Mouse (Mus musculus) adrenal gland, postnatal 4 days (tissue): ENCODE results near the gene Srrm1. TPM values are rescaled to one million over a fixed set of nuclear protein-coding genes. Genes with fewer than 3 reads are reported as not detected.
"Not testable (repeated sequence)": the region's sequence is repeated elsewhere in the genome, so short reads cannot be mapped to it uniquely, and the experiment has no call there.

Source experiments
- DNase-seq, 2 experiments: peaks; one replicate each; pipeline ENCODE4 v3.0.0; 2021 to 2022; ENCODE audit warnings: low spot score in 2 of 2, mixed read lengths in 2 of 2
- total RNA-seq, 2 experiments: library from RNA; stranded (reverse); gene quantifications; 2 replicates each; pipeline ENCODE4 v1.2.3; 2021

Gene Srrm1
- total RNA-seq, 2 experiments from 2014 or later, result 197 to 232 TPM

DNA sequence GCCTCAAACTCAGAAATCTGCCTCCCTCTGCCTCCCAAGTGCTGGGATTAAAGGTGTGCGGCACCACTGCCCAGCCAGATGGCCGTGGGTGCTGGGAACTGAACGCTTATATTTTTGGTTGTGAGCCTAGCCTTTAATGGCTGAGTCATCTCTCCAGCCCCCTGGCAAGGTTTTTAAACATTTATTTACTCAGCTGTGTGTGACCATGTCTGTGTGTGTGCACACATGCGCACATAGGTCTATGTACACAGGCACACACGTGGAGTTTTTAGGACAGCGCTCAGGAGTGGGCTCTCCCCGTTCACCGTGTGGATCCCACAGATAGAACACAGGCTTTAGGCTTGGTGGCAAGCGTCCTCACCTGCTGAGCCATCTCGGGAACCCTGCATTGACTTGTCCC, 50.9 kb downstream of the Srrm1 start:
- no peak for DNase-seq

GRCm38 (mm10) chr4:135301166-135301565, 52.0 kb downstream of the Srrm1 start:
- no peak for DNase-seq

DNA sequence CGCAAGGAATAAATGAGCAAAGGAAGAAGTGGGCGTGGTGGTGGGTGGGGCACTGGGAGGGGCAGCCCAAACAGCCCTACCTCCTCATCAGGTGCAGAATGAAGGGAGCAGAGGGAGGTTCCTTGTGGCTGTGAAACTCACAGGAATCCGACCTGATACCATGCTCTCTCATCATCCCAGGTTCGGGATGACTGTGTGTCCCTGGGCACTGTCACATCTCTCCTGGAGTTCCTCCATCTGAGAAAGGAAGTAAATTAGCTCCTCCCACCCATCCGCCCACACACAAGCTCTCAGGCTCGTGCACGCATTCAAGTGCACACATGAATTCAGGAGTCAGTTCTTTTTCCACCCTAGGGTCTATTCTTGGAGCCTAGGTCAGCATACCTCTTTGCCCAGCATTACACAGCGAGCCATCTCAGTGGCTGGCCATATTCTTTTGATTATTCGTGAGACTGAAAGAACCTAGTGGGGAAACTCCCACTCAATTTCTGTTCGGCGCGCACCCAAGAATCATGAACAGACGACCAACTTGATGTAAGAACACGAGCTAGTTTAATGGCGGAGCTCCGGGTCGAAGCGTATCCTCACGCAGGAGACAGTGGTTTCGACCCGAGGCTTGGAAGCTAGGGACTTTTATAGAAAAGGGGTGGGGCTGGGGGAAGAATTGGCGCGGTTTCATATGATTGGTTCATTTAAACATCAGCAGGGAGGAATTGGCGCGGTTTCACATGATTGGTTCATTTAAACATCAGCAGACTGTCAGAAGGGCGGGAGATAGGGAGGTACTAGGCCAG, 52.7 kb downstream of the Srrm1 start:
- no peak for DNase-seq

DNA sequence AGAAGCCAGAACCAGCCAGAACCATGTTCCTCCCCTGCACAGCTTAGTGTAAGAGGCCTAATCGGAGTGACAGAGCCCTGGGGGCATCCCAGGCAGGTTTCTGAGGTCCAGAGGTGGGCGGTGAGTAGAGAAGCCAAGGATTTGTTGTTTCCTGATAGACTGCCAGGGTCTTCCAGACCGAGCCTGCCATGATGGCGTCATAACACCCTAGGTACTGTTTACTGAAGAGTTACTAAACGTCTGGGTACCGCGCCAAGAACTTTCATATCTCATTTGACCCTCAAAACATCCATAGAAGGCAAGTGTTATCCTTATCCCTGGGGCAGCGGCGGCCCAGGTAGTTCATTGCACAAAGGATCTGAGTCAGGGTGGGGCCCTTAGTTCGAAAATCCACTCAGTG, 54.4 kb downstream of the Srrm1 start:
- no peak for DNase-seq

DNA sequence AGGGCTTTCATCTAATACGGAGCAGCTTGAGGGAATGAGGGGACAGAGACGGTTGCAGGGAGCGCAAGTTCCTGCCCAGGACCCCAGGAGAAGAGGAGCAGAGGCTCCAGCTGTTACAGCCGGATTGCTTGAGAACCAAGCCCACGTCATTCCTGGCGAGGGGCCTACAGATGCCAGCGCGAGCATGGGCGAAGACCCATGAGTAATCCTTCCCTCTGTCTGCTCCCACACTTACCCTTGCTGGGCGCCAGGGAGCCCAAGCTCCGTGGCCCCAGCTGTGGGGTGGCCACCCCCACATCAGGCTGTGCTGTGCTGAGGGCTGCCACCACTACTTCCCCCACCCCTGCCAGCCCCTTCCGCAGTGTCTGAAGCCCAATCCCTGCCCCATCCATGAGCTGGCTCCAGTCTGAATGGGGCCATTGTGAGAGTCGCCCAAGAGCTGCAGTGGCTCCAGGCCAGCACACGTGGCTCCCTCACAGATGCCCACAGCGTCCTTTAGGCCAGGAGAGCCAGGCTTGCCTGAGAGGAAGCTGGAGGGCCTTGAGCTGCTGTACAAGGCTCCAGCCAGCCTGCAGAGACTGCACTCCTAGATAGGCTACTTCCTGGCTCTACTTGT, 55.1 kb downstream of the Srrm1 start:
- no peak for DNase-seq

DNA sequence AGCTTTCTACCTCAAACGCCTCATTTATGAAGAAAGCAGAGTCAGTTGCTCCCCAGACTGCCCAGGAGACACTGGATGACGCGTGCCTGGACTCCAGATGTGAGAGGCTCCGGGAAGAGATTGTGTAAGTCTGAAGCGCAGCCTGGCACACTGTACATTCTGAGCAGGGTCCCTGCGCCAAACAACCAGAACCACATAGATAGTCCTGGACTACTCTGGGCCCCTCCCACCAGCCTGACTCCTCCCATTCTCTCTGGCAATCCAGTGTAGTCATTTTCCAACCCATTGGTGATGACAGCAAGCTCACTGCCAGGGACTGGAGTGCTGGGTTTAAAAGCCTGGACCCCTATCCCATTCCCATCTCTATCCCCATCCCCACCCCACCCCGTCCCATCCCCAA, 56.0 kb downstream of the Srrm1 start:
- DNase-seq, result no peak

GRCm38 (mm10) chr4:135296565-135296964, 56.6 kb downstream of the Srrm1 start:
- no peak for DNase-seq

DNA sequence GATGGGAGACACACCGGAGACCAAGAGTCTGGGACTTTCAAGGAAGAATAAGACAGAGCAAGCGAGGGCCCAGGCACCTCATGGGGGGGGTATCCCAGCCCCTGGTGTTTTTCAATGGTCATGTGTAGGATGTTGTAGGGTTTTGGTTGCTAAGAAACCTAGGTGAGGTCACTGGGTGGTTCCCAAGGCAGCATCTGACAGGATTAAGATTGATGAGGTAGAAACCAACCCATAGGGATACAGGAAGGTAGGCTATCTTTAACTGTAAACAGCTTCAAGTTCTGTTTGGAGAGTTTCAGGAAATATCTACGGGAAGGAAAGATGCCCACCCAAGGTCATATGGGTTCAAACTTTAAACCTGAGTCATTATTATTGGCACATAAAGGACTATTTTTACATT, 59.3 kb downstream of the Srrm1 start:
- DNase-seq, result no peak

DNA sequence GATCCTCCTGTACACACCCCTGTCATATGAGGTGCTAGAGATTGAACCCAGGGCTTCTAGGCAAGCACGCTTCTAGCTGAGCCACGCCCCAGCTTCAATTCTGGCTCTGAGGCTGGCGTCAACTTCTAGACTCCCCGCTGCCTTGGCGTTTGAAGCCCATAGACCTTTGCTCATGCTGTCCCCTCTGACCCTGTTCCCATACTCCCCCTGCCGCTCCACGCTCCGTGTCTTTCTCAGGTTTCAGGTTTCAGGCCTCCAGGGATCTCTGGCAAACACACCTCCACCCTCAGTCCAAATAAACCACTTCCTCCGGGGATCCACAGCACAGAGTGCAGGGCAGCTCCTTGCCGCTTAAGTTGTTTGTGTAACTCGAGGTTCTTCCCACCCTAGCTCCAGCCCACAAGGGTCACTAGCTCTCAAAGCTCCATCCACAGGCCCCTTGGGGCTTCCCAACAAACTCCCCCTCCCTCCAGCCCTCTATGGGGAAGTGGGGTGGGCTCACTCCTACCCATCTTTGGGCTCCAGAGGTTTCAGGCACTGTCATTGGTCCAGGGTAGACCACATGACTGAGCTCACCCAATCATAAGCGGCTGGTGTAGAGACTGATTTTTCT, 60.5 kb downstream of the Srrm1 start:
- DNase-seq, result no peak

DNA sequence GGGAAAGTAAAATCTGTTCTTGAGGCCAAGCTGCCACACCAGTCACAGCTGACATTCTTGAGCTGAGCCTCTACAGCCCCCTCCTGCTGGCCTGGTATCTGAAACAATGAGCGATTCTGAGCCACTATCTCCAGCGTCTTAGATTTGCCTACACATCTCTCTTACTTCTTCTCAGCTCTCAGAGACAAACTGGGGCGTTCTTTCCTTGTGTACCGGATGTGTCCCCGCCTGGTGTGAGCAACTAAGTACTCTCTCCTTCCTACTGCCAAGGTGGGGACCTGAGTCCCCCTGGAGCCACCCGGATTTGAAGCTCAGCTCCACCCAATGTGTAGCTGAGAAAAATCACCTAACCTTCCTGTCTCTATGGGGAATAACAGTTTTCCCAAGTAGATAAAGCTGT, 61.3 kb downstream of the Srrm1 start:
- DNase-seq, result no peak

GRCm38 (mm10) chr4:135291199-135291598, 61.9 kb downstream of the Srrm1 start:
- DNase-seq, result no peak

DNA sequence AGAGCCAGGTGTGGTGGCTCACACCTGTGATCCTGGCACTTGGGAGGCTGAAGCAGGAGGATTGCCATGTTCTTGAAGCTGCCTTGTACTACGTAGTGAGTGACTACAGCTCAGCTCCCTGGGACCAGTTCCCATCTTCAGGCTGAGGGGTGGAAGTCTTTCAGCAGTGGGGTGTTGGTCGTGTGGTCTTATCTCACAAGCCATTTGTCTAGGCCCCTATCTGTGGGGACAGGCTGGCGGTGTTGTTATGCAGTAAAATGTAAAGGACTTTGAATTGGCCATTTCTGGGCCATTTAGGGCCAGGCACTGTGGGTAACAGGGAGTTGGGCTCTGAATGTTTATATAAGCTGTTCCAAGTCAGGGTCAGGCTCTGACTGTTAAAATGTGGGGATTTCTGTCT, 65.1 kb downstream of the Srrm1 start:
- no peak for DNase-seq

- no peak for DNase-seq
Observed at GRCm38 (mm10) chr4:135286833-135287395, 66.2 kb downstream of the Srrm1 start.

GRCm38 (mm10) chr4:135286033-135286622, 67.0 kb downstream of the Srrm1 start:
- DNase-seq, result no peak

DNA sequence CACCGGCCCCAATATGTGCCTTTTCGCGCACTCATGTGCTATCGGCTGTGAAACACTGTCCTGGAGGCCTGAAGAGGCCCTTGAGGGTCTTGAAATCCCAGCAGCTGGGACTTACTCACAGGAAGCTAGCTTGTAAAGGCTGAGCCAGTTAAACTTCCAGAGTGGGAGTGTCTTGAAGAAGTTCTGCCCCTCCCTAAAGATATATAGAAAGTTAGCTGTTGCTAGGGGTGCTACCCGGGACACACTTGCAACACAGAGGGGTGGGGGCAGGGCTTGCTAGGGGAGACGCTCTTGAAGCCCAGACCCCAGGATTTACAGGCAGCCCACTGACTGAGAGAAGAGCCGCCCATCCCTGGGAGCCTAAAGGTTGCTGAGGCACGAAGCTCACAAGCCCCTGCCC, 67.7 kb downstream of the Srrm1 start:
- no peak for DNase-seq

GRCm38 (mm10) chr4:135283875-135284274, 69.2 kb downstream of the Srrm1 start:
- no peak for DNase-seq

DNA sequence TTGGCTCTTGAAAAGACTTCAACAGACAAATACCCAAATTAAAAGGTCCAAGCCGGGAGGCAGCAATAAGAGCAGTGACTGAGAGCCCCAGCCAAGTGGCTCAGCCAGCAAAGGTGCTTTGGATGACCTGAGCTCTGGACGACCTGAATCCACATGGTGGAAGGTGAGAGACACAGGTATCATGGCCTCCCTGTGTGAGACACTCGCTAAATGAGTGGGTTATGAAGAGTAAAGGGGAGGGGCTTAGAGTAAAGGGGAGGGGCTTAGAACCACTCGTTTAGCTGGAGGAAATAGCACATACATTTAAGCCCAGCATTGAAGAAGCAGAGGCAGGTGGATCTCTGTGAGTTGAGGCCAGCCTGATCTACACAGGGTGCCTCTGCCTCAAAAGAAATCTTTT, 69.7 kb downstream of the Srrm1 start:
- DNase-seq, result no peak

GRCm38 (mm10) chr4:135282651-135283290, 70.3 kb downstream of the Srrm1 start:
- no peak for DNase-seq

DNA sequence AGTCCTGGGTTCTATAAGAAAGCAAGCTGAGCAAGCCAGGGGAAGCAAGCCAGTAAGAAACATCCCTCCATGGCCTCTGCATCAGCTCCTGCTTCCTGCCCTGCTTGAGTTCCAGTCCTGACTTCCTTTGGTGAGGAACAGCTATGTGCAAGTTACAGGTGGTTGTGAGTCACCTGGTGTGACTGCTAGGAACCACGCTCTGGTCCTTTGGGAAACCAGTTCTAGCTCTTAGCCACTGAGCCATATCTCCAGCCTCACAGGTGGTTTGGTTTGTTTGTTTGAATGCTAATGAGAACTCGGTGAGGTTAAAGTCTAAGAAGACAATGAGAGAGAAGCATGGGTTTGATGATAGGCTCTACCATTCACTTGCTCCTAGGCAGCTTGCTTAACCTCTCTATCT, 73.1 kb downstream of the Srrm1 start:
- DNase-seq, result not testable (repeated sequence)

- DNase-seq, result no peak
Observed at GRCm38 (mm10) chr4:135276681-135277379, 76.3 kb downstream of the Srrm1 start.

GRCm38 (mm10) chr4:135274761-135275160, 78.4 kb downstream of the Srrm1 start:
- no peak for DNase-seq
